10 mouse cellular contexts compared by ENCODE assay signal in genomic region chr2:52839868-52840267, GRCm38 (mm10).
"Had no signal": no experiment of that assay in that cellular context is flagged by ENCODE, and none has a peak within 500 bp of the region (broad histone marks: within the 10 kb centered on the region; RNA-seq: fewer than 3 reads in every experiment).

No protein-coding gene starts in this region.

- ATAC-seq: lung, postnatal 0 days had no signal

- DNase-seq: kidney, postnatal 10 days; lung, adult 2 months; thymus, adult 18-20 months; thymus, postnatal 14 days had no signal

- H3K27ac ChIP-seq: left cerebral cortex, adult 2 months; limb, embryonic 10.5 days; liver, embryonic 15.5 days; neural tube, embryonic 12.5 days had no signal

- H3K36me3 ChIP-seq: limb, embryonic 10.5 days; liver, embryonic 15.5 days; neural tube, embryonic 12.5 days had no signal

- H3K9ac ChIP-seq: liver, embryonic 15.5 days; neural tube, embryonic 12.5 days had no signal

- H3K9me3 ChIP-seq: limb, embryonic 10.5 days; liver, embryonic 15.5 days; neural tube, embryonic 12.5 days had no signal

- H3K4me2 ChIP-seq: liver, embryonic 11.5 days; liver, embryonic 15.5 days; neural tube, embryonic 12.5 days had no signal

- H3K27me3 ChIP-seq: liver, embryonic 15.5 days; neural tube, embryonic 12.5 days had no signal

- H3K4me1 ChIP-seq: limb, embryonic 10.5 days; liver, embryonic 15.5 days; neural tube, embryonic 12.5 days had no signal

- H3K4me3 ChIP-seq: left cerebral cortex, adult 2 months; limb, embryonic 10.5 days; liver, embryonic 15.5 days; neural tube, embryonic 12.5 days had no signal
